Mouse (Mus musculus): ENCODE results near the gene Rab5c. TPM values are rescaled to one million over a fixed set of nuclear protein-coding genes. Genes with fewer than 3 reads are reported as not detected.

The Rab5c gene
- total RNA-seq, 1 experiment from 2014 or later = 170 TPM

GRCm38 (mm10) chr11:100700710-100701109 is 37.3 kb downstream of the Rab5c start:
- DNase-seq = no peak

- peak; percentile 56 for DNase-seq
These were observed 40.1 kb downstream of the Rab5c start for GRCm38 (mm10) chr11:100697921-100698320.

GRCm38 (mm10) chr11:100694926-100695325 is 43.1 kb downstream of the Rab5c start:
- DNase-seq = peak; percentile 89

- no peak for DNase-seq
These were observed 44.9 kb downstream of the Rab5c start for GRCm38 (mm10) chr11:100693154-100693553.

DNA sequence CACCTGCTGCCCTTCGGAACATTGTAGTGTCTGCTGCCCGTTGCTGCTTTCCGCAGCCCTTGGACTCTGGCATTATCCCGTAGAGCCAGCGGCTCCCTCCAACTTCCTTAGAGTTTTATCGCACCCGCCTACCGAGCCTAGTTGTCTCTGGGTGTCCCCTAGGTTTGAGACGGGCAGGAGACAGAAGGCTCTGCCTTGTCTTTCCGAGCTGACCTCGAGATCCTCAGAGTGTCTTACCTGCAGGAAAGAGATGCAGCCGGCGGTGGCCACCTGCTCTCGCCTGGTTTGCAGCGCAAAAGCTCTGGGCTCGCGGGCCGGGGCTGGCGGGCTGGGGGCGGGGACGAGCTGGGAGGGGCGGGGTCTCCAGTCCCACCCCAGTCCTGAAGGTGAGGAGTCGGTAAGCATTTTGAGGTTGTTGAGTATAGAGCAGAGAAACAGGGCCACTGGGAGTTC is 45.8 kb downstream of the Rab5c start, which contains the start of gene Zfp385c:
Gene Zfp385c (minus strand): TSS at position 292 of the 453 bp plus-strand sequence.
- DNase-seq = no peak

GRCm38 (mm10) chr11:100690389-100690788 is 47.6 kb downstream of the Rab5c start:
- no peak for DNase-seq

DNA sequence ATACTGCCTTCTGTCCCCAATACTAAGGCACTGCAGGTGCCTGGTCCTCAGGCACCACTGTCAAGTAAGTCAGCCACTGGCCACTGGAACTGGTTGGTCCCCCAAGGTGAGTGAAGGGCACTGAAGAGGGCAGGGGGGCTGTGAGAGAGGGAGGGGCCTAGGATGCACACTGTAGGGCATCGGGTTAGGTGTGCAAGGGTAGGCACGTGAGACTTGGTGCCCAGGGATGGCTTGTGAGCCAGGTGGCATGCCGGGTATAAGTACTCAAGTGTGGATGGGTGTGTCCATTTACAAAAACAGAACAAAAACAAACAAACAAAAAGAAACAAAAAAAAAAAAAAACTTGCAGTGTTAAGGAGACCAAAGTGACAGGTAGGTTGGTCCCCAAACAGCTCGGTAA is 49.6 kb downstream of the Rab5c start:
- no peak for DNase-seq

DNA sequence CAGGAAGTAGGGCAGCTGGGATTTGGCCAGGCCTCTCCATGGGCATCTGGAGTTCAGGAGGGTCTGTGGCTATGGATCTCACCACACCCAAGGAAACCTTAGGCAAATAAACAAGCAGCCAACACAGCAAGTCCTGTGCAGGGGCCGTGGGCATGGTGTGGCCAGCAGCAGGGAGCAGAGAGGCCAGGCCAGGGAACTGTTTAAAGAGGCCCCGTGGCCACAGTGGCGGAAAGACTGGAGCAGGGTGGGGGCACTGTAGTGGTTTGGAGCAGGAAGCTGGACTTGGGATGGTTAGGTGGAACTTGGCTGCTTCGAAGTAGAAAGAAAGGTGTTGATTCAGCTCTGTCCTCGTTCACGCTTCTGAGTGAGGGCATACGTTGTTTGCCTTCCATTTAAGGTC is 50.8 kb downstream of the Rab5c start:
- no peak for DNase-seq

- DNase-seq = no peak
These were observed 52.6 kb downstream of the Rab5c start for GRCm38 (mm10) chr11:100685371-100685770.

- DNase-seq = no peak
These were observed 53.9 kb downstream of the Rab5c start for GRCm38 (mm10) chr11:100684084-100684483.

GRCm38 (mm10) chr11:100682526-100682925 is 55.5 kb downstream of the Rab5c start:
- DNase-seq = no peak

- DNase-seq = no peak
These were observed 56.2 kb downstream of the Rab5c start for GRCm38 (mm10) chr11:100681826-100682225.

- no peak for DNase-seq
These were observed 60.2 kb downstream of the Rab5c start for GRCm38 (mm10) chr11:100677810-100678209.

GRCm38 (mm10) chr11:100673169-100673568 is 64.8 kb downstream of the Rab5c start:
- peak; percentile 74 for DNase-seq

- no peak for DNase-seq
These were observed 66.1 kb downstream of the Rab5c start for GRCm38 (mm10) chr11:100671956-100672355.

DNA sequence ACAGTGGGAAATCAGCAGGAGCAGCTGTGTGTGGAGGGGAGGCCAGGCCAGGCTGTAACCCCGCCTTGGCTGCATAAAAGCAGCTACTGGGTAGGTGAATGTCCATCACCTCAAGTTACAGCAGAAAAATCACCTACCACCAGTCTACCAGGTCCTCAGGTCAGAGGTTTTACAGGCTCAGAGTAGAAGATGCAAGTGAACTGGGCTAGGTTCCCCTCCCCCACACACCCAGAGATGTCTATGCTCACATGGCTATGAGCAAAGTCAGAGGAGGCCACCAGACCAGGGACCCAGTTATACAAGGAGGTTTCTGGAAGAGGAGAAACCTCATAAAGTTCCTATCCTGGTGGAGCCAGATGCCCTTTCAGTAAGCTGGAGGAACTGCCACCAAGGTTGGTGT is 67.0 kb downstream of the Rab5c start:
- DNase-seq = no peak

Other genes starting within 250 kb of the Rab5c start
- gene Acly, start 210.2 kb downstream of the Rab5c start, total RNA-seq (2021) = 805 and 809 TPM in 2 replicates
- gene Ttc25, start 192.6 kb downstream of the Rab5c start, total RNA-seq (2021) = 1.3 TPM in 2 replicates
- 35.5 and 38.4 TPM in 2 replicates for gene Cnp, start 163.3 kb downstream of the Rab5c start, total RNA-seq (2021)
- 41.1 and 44.4 TPM in 2 replicates for gene Nkiras2, start 119.0 kb downstream of the Rab5c start, total RNA-seq (2021)
- 217 and 264 TPM in 2 replicates for gene Dnajc7, start 118.0 kb downstream of the Rab5c start, total RNA-seq (2021)
- gene Zfp385c, start 45.8 kb downstream of the Rab5c start, total RNA-seq (2021) = 0.19 TPM in 1 of 2 replicates, not detected in the other
- 15.8 and 16.2 TPM in 2 replicates for gene Dhx58, start 33.9 kb downstream of the Rab5c start, total RNA-seq (2021)
- gene Kat2a, start 25.8 kb downstream of the Rab5c start, total RNA-seq (2021) = 39.9 and 44.6 TPM in 2 replicates
- gene Hspb9, start 24.4 kb downstream of the Rab5c start, total RNA-seq (2021) = not detected in 2 replicates
- gene Kcnh4, start 21.7 kb upstream of the Rab5c start, total RNA-seq (2021) = 0.11 and 0.15 TPM in 2 replicates
- not detected in 2 replicates for gene Hcrt, start 24.7 kb upstream of the Rab5c start, total RNA-seq (2021)
- gene Ghdc, start 32.7 kb upstream of the Rab5c start, total RNA-seq (2021) = 19.7 and 19.9 TPM in 2 replicates
- gene Stat5b, start 112.5 kb upstream of the Rab5c start, total RNA-seq (2021) = 72.8 and 74.6 TPM in 2 replicates
- 37.8 and 44.2 TPM in 2 replicates for gene Stat5a, start 121.1 kb upstream of the Rab5c start, total RNA-seq (2021)
- 75.1 and 82.4 TPM in 2 replicates for gene Stat3, start 201.3 kb upstream of the Rab5c start, total RNA-seq (2021)
- gene Cavin1, start 232.7 kb upstream of the Rab5c start, total RNA-seq (2021) = 290 and 306 TPM in 2 replicates